Comparison of ENCODE assay signal across 11 mouse cellular contexts in genomic region chr19:10905728-10906000, GRCm38 (mm10). TPM values are rescaled to one million over a fixed set of nuclear protein-coding genes. Genes with fewer than 3 reads are reported as not detected.
DNase-seq lines count a peak whose midpoint lies in the region; ATAC-seq and TF ChIP-seq lines count a peak whose summit lies in the region.
"Had no signal": no experiment of that assay in that cellular context is flagged by ENCODE, and none has a peak within 500 bp of the region (broad histone marks: within the 10 kb centered on the region; RNA-seq: fewer than 3 reads in every experiment).

No protein-coding gene starts in this region.

- no peak for ATAC-seq in embryonic facial prominence, embryonic 14.5 days (ENCODE audit: low read depth)
- ATAC-seq in liver, embryonic 13.5 days (ENCODE audit: low read depth): no peak
- ATAC-seq in monocyte, adult 5-6 weeks (replicated peaks; ENCODE audit: insufficient number of reproducible peaks, low FRiP score, low TSS enrichment, poor library complexity, severe bottlenecking): no peak
- ATAC-seq: forebrain, embryonic 16.5 days; Patski had no signal

- no peak for TF ChIP-seq POLR2A in heart, adult 2 months (IDR thresholded peaks at IDR 0.05; ENCODE audit: insufficient read depth, low read depth, low read length)

- TF ChIP-seq EP300 in heart, adult 2 months (IDR thresholded peaks at IDR 0.05; ENCODE audit: insufficient read depth, low read depth, low read length): no peak

- H3K27ac ChIP-seq in heart, adult 2 months: peak overlapping the region; percentile 77
- H3K27ac ChIP-seq in layer of hippocampus, adult 2 months: peak overlapping the region; percentile 86
- peak overlapping the region; percentile 52; the same call in 1 of the 2 replicates for H3K27ac ChIP-seq in embryonic facial prominence, embryonic 14.5 days (replicated peaks; ENCODE audit: low read depth, low read length)
- H3K27ac ChIP-seq in liver, embryonic 13.5 days: peak overlapping the region; percentile 16; the same call in 1 of the 2 replicates

- no peaks in the 10 kb centered on the region for H3K79me2 ChIP-seq in heart, adult 2 months (replicated peaks; ENCODE audit: control insufficient read depth, insufficient read depth, low read length)

- no peak overlapping the region for H3K4me2 ChIP-seq in embryonic facial prominence, embryonic 14.5 days (ENCODE audit: low read depth, low read length)
- no peak overlapping the region for H3K4me2 ChIP-seq in liver, embryonic 13.5 days

- no peak for DNase-seq in heart, adult 2 months
- no peak for DNase-seq in heart, postnatal 25 days (ENCODE audit: low spot score)
- no peak for DNase-seq in layer of hippocampus, adult 2 months (ENCODE audit: low spot score in 2 of 2)
- DNase-seq in layer of hippocampus, postnatal 14 days (ENCODE audit: low spot score in 2 of 2): no peak
- no peak for DNase-seq in embryonic facial prominence, embryonic 14.5 days (ENCODE audit: low spot score)
- no peak for DNase-seq in liver, embryonic 13.5 days
- no peak for DNase-seq in thymus, postnatal 36 days

- H3K4me1 ChIP-seq in heart, adult 2 months (ENCODE audit: control insufficient read depth, insufficient read depth, low read length): peaks cover 10% of the 10 kb centered on the region
- H3K4me1 ChIP-seq in embryonic facial prominence, embryonic 14.5 days (ENCODE audit: control insufficient read depth, insufficient read depth, low read length): peaks cover 7% of the 10 kb centered on the region
- peaks cover 8% of the 10 kb centered on the region for H3K4me1 ChIP-seq in liver, embryonic 13.5 days (replicated peaks)

- H3K36me3 ChIP-seq in heart, adult 2 months (ENCODE audit: control insufficient read depth, insufficient read depth, low read length): peaks cover 18% of the 10 kb centered on the region
- peaks cover 63% of the 10 kb centered on the region for H3K36me3 ChIP-seq in embryonic facial prominence, embryonic 14.5 days (ENCODE audit: control insufficient read depth, insufficient read depth, low read length)
- H3K36me3 ChIP-seq in liver, embryonic 13.5 days: peaks cover 73% of the 10 kb centered on the region

- TF ChIP-seq CTCF in heart, adult 2 months (IDR thresholded peaks at IDR 0.05): no peak
- TF ChIP-seq CTCF in layer of hippocampus, adult 2 months (conservative IDR thresholded peaks at IDR 0.05): no peak

- no peak overlapping the region for H3K4me3 ChIP-seq in heart, adult 2 months
- no peak overlapping the region; the same call in 1 of the 2 replicates for H3K4me3 ChIP-seq in layer of hippocampus, adult 2 months
- H3K4me3 ChIP-seq in embryonic facial prominence, embryonic 14.5 days (ENCODE audit: low read depth, low read length): no peak overlapping the region
- H3K4me3 ChIP-seq in liver, embryonic 13.5 days (replicated peaks): no peak overlapping the region

- no peaks in the 10 kb centered on the region for H3K9me3 ChIP-seq in embryonic facial prominence, embryonic 14.5 days (ENCODE audit: control insufficient read depth, low read length)
- no peaks in the 10 kb centered on the region for H3K9me3 ChIP-seq in liver, embryonic 13.5 days (replicated peaks)

- H3K9ac ChIP-seq in heart, adult 2 months (ENCODE audit: low read depth, low read length): no peak overlapping the region
- no peak overlapping the region for H3K9ac ChIP-seq in embryonic facial prominence, embryonic 14.5 days (ENCODE audit: low read depth, low read length)
- H3K9ac ChIP-seq in liver, embryonic 13.5 days: no peak overlapping the region

- intact Hi-C loops in heart, adult 2 months (cut with DNase I): no loop called here
- intact Hi-C loops in heart, postnatal 25 days (cut with DNase I): no loop called here

- 35% methylated on average over 5 of the region's 5 CpGs for WGBS in heart, adult 2 months
- 76% methylated on average over 5 of the region's 5 CpGs for WGBS in embryonic facial prominence, embryonic 14.5 days
- 81% methylated on average over 5 of the region's 5 CpGs for WGBS in liver, embryonic 13.5 days (ENCODE audit: insufficient replicate concordance)

- H3K27me3 ChIP-seq in heart, adult 2 months (ENCODE audit: control insufficient read depth, insufficient read depth, low read length): no peaks in the 10 kb centered on the region
- H3K27me3 ChIP-seq in embryonic facial prominence, embryonic 14.5 days (replicated peaks; ENCODE audit: control insufficient read depth, insufficient read depth, low read length): no peaks in the 10 kb centered on the region
- no peaks in the 10 kb centered on the region for H3K27me3 ChIP-seq in liver, embryonic 13.5 days
- H3K27me3 ChIP-seq: Patski had no signal

RNA-seq across cellular contexts. Expression of gene Prpf19, which starts 10.6 kb away (rescaled TPM):
- 100 to 1,000 TPM; 216 to 243 TPM for total RNA-seq in heart, adult 2 months (2021)
- polyA plus RNA-seq in heart, adult 2 months (2012; rRNA removed): 432 and 512 TPM in 2 replicates
- total RNA-seq in heart, postnatal 25 days (2021): 100 to 1,000 TPM; 213 to 229 TPM
- 100 to 1,000 TPM; 196 to 198 TPM for total RNA-seq in layer of hippocampus, adult 2 months (2021)
- 100 to 1,000 TPM; 198 to 203 TPM for total RNA-seq in layer of hippocampus, postnatal 14 days (2021)
- 41.9 and 46.1 TPM in 2 replicates for polyA plus RNA-seq in embryonic facial prominence, embryonic 14.5 days (2014; fragmentation: Nextera tagmentation; extraction: Ambion mirVana)
- polyA plus RNA-seq in liver, embryonic 13.5 days (2015; fragmentation: Nextera tagmentation; extraction: Ambion mirVana): 18.9 and 19.7 TPM in 2 replicates
- total RNA-seq in monocyte, adult 5-6 weeks (2017): 74.0 to 103 TPM (median 96.6 TPM) in 3 replicates

RNA-seq across cellular contexts. Expression of gene Zp1, which starts 14.8 kb away (rescaled TPM):
- not detected for total RNA-seq in heart, adult 2 months (2021)
- polyA plus RNA-seq in heart, adult 2 months (2012; rRNA removed): not detected in 2 replicates
- not detected for total RNA-seq in heart, postnatal 25 days (2021)
- not detected for total RNA-seq in layer of hippocampus, adult 2 months (2021)
- not detected for total RNA-seq in layer of hippocampus, postnatal 14 days (2021)
- 0.17 TPM in 1 of 2 replicates, not detected in the other for polyA plus RNA-seq in embryonic facial prominence, embryonic 14.5 days (2014; fragmentation: Nextera tagmentation; extraction: Ambion mirVana)
- not detected in 2 replicates for polyA plus RNA-seq in liver, embryonic 13.5 days (2015; fragmentation: Nextera tagmentation; extraction: Ambion mirVana)
- not detected in 3 replicates for total RNA-seq in monocyte, adult 5-6 weeks (2017)
- polyA plus RNA-seq: C2C12 had no signal

RNA-seq across cellular contexts. Expression of gene Tmem109, which starts 23.9 kb away (rescaled TPM):
- total RNA-seq in heart, adult 2 months (2021): 100 to 1,000 TPM; 101 to 109 TPM
- polyA plus RNA-seq in heart, adult 2 months (2012; rRNA removed): 160 and 196 TPM in 2 replicates
- total RNA-seq in heart, postnatal 25 days (2021): 10 to 100 TPM; 82.8 to 87.8 TPM
- 10 to 100 TPM; 46.4 to 54.5 TPM for total RNA-seq in layer of hippocampus, adult 2 months (2021)
- 10 to 100 TPM; 33.2 to 40.9 TPM for total RNA-seq in layer of hippocampus, postnatal 14 days (2021)
- 131 and 137 TPM in 2 replicates for polyA plus RNA-seq in embryonic facial prominence, embryonic 14.5 days (2014; fragmentation: Nextera tagmentation; extraction: Ambion mirVana)
- 21.9 and 23.0 TPM in 2 replicates for polyA plus RNA-seq in liver, embryonic 13.5 days (2015; fragmentation: Nextera tagmentation; extraction: Ambion mirVana)
- 32.4 to 64.6 TPM (median 53.0 TPM) in 3 replicates for total RNA-seq in monocyte, adult 5-6 weeks (2017)

RNA-seq across cellular contexts. Expression of gene Ptgdr2, which starts 31.3 kb away (rescaled TPM):
- not detected for total RNA-seq in heart, adult 2 months (2021)
- 0.09 and 0.10 TPM in 2 replicates for polyA plus RNA-seq in heart, adult 2 months (2012; rRNA removed)
- total RNA-seq in heart, postnatal 25 days (2021): under 1 TPM in 1 of 2 experiments, not detected in 1; 0.08 TPM
- under 1 TPM in 1 of 2 experiments, not detected in 1; 0.25 TPM for total RNA-seq in layer of hippocampus, adult 2 months (2021)
- total RNA-seq in layer of hippocampus, postnatal 14 days (2021): under 1 TPM; 0.29 to 0.32 TPM
- 0.08 and 0.20 TPM in 2 replicates for polyA plus RNA-seq in embryonic facial prominence, embryonic 14.5 days (2014; fragmentation: Nextera tagmentation; extraction: Ambion mirVana)
- polyA plus RNA-seq in liver, embryonic 13.5 days (2015; fragmentation: Nextera tagmentation; extraction: Ambion mirVana): not detected in 2 replicates
- 0.75 to 1.6 TPM in 2 of 3 replicates, not detected in the other for total RNA-seq in monocyte, adult 5-6 weeks (2017)

RNA-seq across cellular contexts. Expression of gene Tmem132a, which starts 35.9 kb away (rescaled TPM):
- 10 to 100 TPM; 10.7 to 12.0 TPM for total RNA-seq in heart, adult 2 months (2021)
- 11.1 and 11.5 TPM in 2 replicates for polyA plus RNA-seq in heart, adult 2 months (2012; rRNA removed)
- total RNA-seq in heart, postnatal 25 days (2021): 10 to 100 TPM; 15.6 to 17.9 TPM
- 100 to 1,000 TPM; 168 to 171 TPM for total RNA-seq in layer of hippocampus, adult 2 months (2021)
- 100 to 1,000 TPM; 221 to 224 TPM for total RNA-seq in layer of hippocampus, postnatal 14 days (2021)
- polyA plus RNA-seq in embryonic facial prominence, embryonic 14.5 days (2014; fragmentation: Nextera tagmentation; extraction: Ambion mirVana): 58.5 and 67.8 TPM in 2 replicates
- 4.0 and 4.4 TPM in 2 replicates for polyA plus RNA-seq in liver, embryonic 13.5 days (2015; fragmentation: Nextera tagmentation; extraction: Ambion mirVana)
- total RNA-seq in monocyte, adult 5-6 weeks (2017): 0.58 TPM in 1 of 3 replicates, not detected in the others

Comparison
In these comparisons a context has a peak if more than half of its experiments do, and no peak if none do; other contexts are left out.
1. H3K27ac ChIP-seq: peak in every context shown above with its lines; median percentile 86 in layer of hippocampus, adult 2 months; 77 in heart, adult 2 months; 52 in embryonic facial prominence, embryonic 14.5 days; 16 in liver, embryonic 13.5 days.